Mouse (Mus musculus) G1E (cell line): ENCODE results near the gene Lrrc4b.

ENCODE experiments used
- CTCF ChIP-seq: IDR thresholded peaks from 2 replicates; pipeline ENCODE4 v1.5.1; 2012; ENCODE audit warnings: low read depth, low read length, inconsistent platforms, mixed read lengths
- GATA1 ChIP-seq: IDR thresholded peaks from 2 replicates; pipeline ENCODE4 v1.6.1; 2012; ENCODE audit warnings: borderline replicate concordance, low read length, inconsistent platforms, mixed read lengths
- POLR2AphosphoS5 ChIP-seq: IDR thresholded peaks from 2 replicates; pipeline ENCODE4 v1.6.1; 2012; ENCODE audit warnings: low read depth, low read length, inconsistent platforms; ENCODE audit not compliant: insufficient replicate concordance
- TAL1 ChIP-seq: conservative IDR thresholded peaks from 2 replicates; pipeline ENCODE4 v1.6.1; 2012; ENCODE audit warnings: low read depth, low read length, inconsistent platforms, mixed read lengths

DNA sequence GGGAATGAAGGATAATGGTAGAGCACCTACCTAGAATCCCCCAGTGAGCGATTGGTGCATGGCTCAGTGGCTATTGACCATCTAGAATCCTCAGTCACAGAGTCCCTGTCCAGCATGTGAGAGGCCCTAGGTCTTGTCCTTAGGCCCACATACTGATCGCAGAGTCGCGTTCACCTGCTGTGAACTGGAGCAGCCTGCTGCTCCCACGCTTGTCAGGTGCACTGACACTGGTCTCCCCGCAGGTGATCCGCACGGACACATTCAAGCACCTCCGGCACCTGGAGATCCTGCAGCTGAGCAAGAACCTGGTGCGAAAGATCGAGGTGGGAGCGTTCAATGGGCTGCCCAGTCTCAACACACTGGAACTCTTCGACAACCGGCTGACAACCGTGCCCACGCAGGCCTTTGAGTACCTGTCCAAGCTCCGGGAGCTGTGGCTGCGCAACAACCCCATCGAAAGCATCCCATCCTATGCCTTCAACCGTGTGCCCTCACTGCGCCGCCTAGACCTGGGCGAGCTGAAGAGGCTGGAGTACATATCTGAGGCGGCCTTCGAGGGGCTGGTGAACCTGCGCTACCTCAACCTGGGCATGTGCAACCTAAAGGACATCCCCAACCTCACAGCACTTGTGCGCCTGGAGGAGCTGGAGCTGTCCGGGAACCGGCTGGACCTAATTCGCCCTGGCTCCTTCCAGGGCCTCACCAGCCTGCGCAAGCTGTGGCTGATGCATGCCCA is 32.1 kb downstream of the Lrrc4b start:
- TF ChIP-seq CTCF (no peak), POLR2AphosphoS5 (no peak), GATA1 (no peak), TAL1 (no peak)
